Mouse (Mus musculus): ENCODE data around the gene Olfr522. TPM values are rescaled to one million over a fixed set of nuclear protein-coding genes. Genes with fewer than 3 reads are reported as not detected.

Olfr522 gene
- not detected in 2 replicates for polyA plus RNA-seq (2012; ENCODE audit: insufficient read depth, insufficient read length, missing spikeins)

DNA sequence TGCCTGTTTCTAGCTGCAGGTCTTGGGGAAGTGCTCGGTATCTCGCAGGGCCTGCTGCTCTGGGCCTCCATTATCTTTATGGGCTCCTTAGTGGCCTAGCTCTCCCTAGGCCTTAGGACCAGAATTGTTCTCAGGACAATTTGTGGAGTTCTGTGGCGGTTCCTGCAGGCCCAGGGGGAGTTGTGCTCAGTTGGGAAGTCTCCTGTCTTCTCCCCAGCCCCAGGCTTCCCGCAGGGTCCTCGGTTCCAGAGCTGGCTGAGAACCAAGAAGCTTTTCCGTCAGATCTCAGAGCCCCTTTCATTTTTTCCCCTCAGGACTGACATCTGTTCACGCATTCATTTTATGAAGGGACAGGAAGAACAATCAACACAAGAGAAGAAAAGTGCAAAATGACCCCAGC is at the start of gene Olfr522:
Gene Olfr522 (minus strand): TSS at position 101 of the 400 bp plus-strand sequence.
- no peak within 1 kb of the TSS for H3K4me3 ChIP-seq (ENCODE audit: insufficient read depth, low read depth, low read length)
- H3K4me1 ChIP-seq (ENCODE audit: control insufficient read depth, insufficient read depth, insufficient read length, low read length) = no peaks in the 10 kb centered on the region
- H3K27ac ChIP-seq (replicated peaks; ENCODE audit: low read depth, low read length) = no peak within 1 kb of the TSS

- Histone ChIP-seq H3K4me3 (ENCODE audit: insufficient read depth, low read depth, low read length) (no peak overlapping the region), H3K27ac (replicated peaks; ENCODE audit: low read depth, low read length) (no peak overlapping the region), H3K4me1 (ENCODE audit: control insufficient read depth, insufficient read depth, insufficient read length, low read length) (no peaks in the 10 kb centered on the region)
These were observed 49.3 kb upstream of the Olfr522 start for GRCm38 (mm10) chr7:140213841-140214240.

DNA sequence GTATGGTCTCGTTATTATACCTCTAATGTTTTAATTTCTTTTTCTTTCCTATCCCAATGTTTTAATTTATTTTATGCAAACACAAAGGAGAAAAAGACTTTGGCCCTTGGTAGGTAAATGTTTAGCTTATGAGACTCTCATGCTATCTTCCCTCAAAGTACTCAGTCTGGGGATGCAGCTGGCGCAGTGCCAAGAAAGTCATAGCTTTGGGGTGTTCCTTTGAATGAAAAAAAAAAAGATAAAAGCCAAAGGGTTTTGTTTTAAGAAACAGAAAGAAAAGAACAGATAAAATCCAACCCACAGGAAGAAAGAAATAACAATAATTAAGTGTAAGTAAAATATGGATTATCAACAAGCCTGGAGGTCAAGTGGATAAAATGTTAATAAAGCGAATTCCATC is 44.1 kb upstream of the Olfr522 start:
- Histone ChIP-seq H3K4me3 (ENCODE audit: insufficient read depth, low read depth, low read length) (no peak overlapping the region), H3K4me1 (ENCODE audit: control insufficient read depth, insufficient read depth, insufficient read length, low read length) (no peaks in the 10 kb centered on the region), H3K27ac (replicated peaks; ENCODE audit: low read depth, low read length) (no peak overlapping the region)

DNA sequence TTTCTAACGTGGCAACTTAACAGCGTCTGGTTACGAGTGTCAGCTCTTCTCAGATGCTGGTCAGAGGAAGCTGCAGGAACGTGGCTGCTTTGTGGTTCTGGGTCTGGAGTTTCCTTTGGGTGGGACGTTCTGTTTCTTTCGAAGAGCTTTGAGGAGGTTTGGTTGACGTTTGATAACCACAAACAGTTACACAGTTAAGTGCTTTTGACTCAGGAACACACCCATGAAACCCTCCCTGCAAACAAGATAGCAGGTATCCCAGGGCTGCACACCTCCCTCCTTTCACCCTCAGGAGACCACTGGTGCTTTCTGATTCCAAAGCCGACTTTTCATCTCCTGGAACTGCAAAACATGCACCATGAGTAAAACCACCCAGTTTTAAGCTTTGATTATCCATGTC is 43.6 kb upstream of the Olfr522 start:
- no peaks in the 10 kb centered on the region for H3K4me1 ChIP-seq (ENCODE audit: control insufficient read depth, insufficient read depth, insufficient read length, low read length)
- no peak overlapping the region for H3K27ac ChIP-seq (replicated peaks; ENCODE audit: low read depth, low read length)
- no peak overlapping the region for H3K4me3 ChIP-seq (ENCODE audit: insufficient read depth, low read depth, low read length)

- H3K4me3 ChIP-seq (ENCODE audit: insufficient read depth, low read depth, low read length) = no peak overlapping the region
- H3K27ac ChIP-seq (replicated peaks; ENCODE audit: low read depth, low read length) = no peak overlapping the region
- no peaks in the 10 kb centered on the region for H3K4me1 ChIP-seq (ENCODE audit: control insufficient read depth, insufficient read depth, insufficient read length, low read length)
These were observed 42.3 kb upstream of the Olfr522 start for GRCm38 (mm10) chr7:140206904-140207303.

DNA sequence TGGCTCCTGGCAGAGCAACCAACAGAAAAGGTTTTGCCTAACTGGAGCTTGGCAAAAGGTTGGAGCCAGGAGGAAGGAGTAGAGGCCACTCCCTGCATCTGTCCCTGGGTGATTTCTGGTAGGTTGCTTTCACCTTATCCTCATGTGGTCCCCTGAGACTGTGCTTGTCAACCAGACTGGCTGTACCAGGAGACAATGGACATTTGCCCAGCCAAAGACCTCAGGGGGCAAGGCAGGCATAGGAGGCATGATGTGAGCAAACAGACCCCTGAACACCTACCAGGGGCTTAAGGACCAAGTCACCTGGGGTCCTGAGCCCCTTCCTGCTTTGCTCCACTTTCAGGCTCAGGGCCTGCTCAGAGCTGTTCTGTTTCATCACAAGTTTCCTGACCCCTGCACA is 41.3 kb upstream of the Olfr522 start, which contains the start of gene Olfr524:
Gene Olfr524 (minus strand): TSS at position 101 of the 400 bp plus-strand sequence.
- Histone ChIP-seq H3K4me3 (ENCODE audit: insufficient read depth, low read depth, low read length) (no peak within 1 kb of the TSS), H3K4me1 (ENCODE audit: control insufficient read depth, insufficient read depth, insufficient read length, low read length) (no peaks in the 10 kb centered on the region), H3K27ac (replicated peaks; ENCODE audit: low read depth, low read length) (no peak within 1 kb of the TSS)

GRCm38 (mm10) chr7:140201090-140201489 is 36.5 kb upstream of the Olfr522 start:
- H3K4me1 ChIP-seq (ENCODE audit: control insufficient read depth, insufficient read depth, insufficient read length, low read length) = no peaks in the 10 kb centered on the region
- H3K4me3 ChIP-seq (ENCODE audit: insufficient read depth, low read depth, low read length) = no peak overlapping the region
- H3K27ac ChIP-seq (replicated peaks; ENCODE audit: low read depth, low read length) = no peak overlapping the region

- no peak overlapping the region for H3K4me3 ChIP-seq (ENCODE audit: insufficient read depth, low read depth, low read length)
- no peak overlapping the region for H3K27ac ChIP-seq (replicated peaks; ENCODE audit: low read depth, low read length)
- H3K4me1 ChIP-seq (ENCODE audit: control insufficient read depth, insufficient read depth, insufficient read length, low read length) = no peaks in the 10 kb centered on the region
These were observed 31.4 kb upstream of the Olfr522 start for GRCm38 (mm10) chr7:140196002-140196401.

DNA sequence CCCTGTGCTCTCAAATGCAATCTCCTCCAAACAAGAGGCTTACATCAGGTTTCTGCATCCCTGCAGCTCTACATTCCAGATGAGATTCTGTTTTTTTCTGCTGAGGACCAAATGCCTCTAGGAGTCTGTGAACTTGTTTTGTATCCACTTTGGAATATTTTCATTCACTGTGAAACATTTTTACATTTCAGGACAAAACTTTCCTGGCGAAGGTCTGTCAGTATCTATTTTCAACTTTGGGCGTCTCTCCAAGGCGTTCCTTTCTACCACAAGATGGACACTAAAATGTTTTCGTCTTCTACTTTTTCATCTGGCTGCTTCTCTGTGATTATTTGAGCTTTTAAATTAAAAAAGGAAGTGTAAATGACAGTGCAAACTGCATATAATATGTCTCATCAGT is 29.5 kb upstream of the Olfr522 start:
- Histone ChIP-seq H3K27ac (replicated peaks; ENCODE audit: low read depth, low read length) (no peak overlapping the region), H3K4me1 (ENCODE audit: control insufficient read depth, insufficient read depth, insufficient read length, low read length) (no peaks in the 10 kb centered on the region), H3K4me3 (ENCODE audit: insufficient read depth, low read depth, low read length) (no peak overlapping the region)

DNA sequence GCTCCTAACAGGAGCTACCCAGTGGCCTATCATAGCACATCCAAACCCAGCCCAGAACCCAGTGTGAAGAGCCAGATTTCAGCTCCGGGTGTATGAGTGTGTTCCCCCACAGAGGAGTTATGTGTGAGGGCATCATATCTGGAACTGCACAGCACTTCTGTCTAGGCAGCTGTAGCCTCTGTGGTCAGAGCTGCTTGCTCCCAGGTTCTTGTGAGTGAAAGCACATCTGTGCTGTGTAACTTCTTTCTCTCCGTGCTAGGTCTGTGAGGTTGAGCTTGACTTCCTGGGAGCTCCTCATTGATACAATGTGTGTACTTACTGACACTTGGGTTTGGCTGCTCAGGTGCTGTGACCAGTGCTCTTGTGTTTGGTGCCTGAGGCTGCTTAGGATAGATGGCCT is 28.3 kb upstream of the Olfr522 start:
- H3K4me3 ChIP-seq (ENCODE audit: insufficient read depth, low read depth, low read length) = no peak overlapping the region
- no peak overlapping the region for H3K27ac ChIP-seq (replicated peaks; ENCODE audit: low read depth, low read length)
- no peaks in the 10 kb centered on the region for H3K4me1 ChIP-seq (ENCODE audit: control insufficient read depth, insufficient read depth, insufficient read length, low read length)

GRCm38 (mm10) chr7:140192445-140192844 is 27.9 kb upstream of the Olfr522 start:
- H3K4me3 ChIP-seq (ENCODE audit: insufficient read depth, low read depth, low read length) = no peak overlapping the region
- H3K4me1 ChIP-seq (ENCODE audit: control insufficient read depth, insufficient read depth, insufficient read length, low read length) = no peaks in the 10 kb centered on the region
- H3K27ac ChIP-seq (replicated peaks; ENCODE audit: low read depth, low read length) = no peak overlapping the region

GRCm38 (mm10) chr7:140190435-140190834 is 25.9 kb upstream of the Olfr522 start:
- Histone ChIP-seq H3K27ac (replicated peaks; ENCODE audit: low read depth, low read length) (no peak overlapping the region), H3K4me1 (ENCODE audit: control insufficient read depth, insufficient read depth, insufficient read length, low read length) (no peaks in the 10 kb centered on the region), H3K4me3 (ENCODE audit: insufficient read depth, low read depth, low read length) (no peak overlapping the region)

GRCm38 (mm10) chr7:140188391-140189328 is 24.1 kb upstream of the Olfr522 start:
- no peak overlapping the region for H3K4me3 ChIP-seq (ENCODE audit: insufficient read depth, low read depth, low read length)
- no peaks in the 10 kb centered on the region for H3K4me1 ChIP-seq (ENCODE audit: control insufficient read depth, insufficient read depth, insufficient read length, low read length)
- H3K27ac ChIP-seq (replicated peaks; ENCODE audit: low read depth, low read length) = no peak overlapping the region

GRCm38 (mm10) chr7:140187721-140188390 is 23.3 kb upstream of the Olfr522 start:
- no peaks in the 10 kb centered on the region for H3K4me1 ChIP-seq (ENCODE audit: control insufficient read depth, insufficient read depth, insufficient read length, low read length)
- H3K4me3 ChIP-seq (ENCODE audit: insufficient read depth, low read depth, low read length) = no peak overlapping the region
- no peak overlapping the region for H3K27ac ChIP-seq (replicated peaks; ENCODE audit: low read depth, low read length)
